Mouse (Mus musculus) lung, postnatal 0 days (tissue): ENCODE results near the gene Gm21818. TPM values are rescaled to one million over a fixed set of nuclear protein-coding genes. Genes with fewer than 3 reads are reported as not detected.
"Not testable (repeated sequence)": the region's sequence is repeated elsewhere in the genome, so short reads cannot be mapped to it uniquely, and the experiment has no call there.

Experiments used
- ATAC-seq: fragments of 200-750 bp; cut with Nextera tagmentation; 2 replicates; pipeline ENCODE4 v1.8.0; 2017; ENCODE audit warnings: moderate library complexity
- DNase-seq: peaks from one replicate; pipeline ENCODE4 v3.0.0-alpha.2; 2016; ENCODE audit warnings: low spot score
- H3K27ac ChIP-seq: fragments of 300-500 bp; sonication (generic); 2 replicates; pipeline ENCODE4 v1.5.1; 2014; ENCODE audit warnings: antibody characterized with exemption, mild to moderate bottlenecking, low read length, mixed read lengths
- H3K27me3 ChIP-seq: fragments of 300-500 bp; sonication (generic); replicated peaks from 2 replicates; pipeline ENCODE4 v1.6.1; 2014; ENCODE audit warnings: low read length, mixed read lengths; ENCODE audit not compliant: insufficient read depth
- H3K36me3 ChIP-seq: fragments of 300-500 bp; sonication (generic); 2 replicates; pipeline ENCODE4 v1.6.1; 2014; ENCODE audit warnings: low read length, mixed read lengths; ENCODE audit not compliant: insufficient read depth
- H3K4me1 ChIP-seq: fragments of 300-500 bp; sonication (generic); 2 replicates; pipeline ENCODE4 v1.6.1; 2014; ENCODE audit warnings: antibody characterized with exemption, low read depth, low read length, mixed read lengths; ENCODE audit not compliant: insufficient read depth
- H3K4me2 ChIP-seq: fragments of 300-500 bp; sonication (generic); replicated peaks from 2 replicates; pipeline ENCODE4 v1.6.1; 2014; ENCODE audit warnings: low read depth, mild to moderate bottlenecking, low read length, moderate library complexity, mixed read lengths
- H3K4me3 ChIP-seq: fragments of 300-500 bp; sonication (generic); 2 replicates; pipeline ENCODE4 v1.5.1; 2014; ENCODE audit warnings: low read depth, low read length
- H3K9ac ChIP-seq: fragments of 300-500 bp; sonication (generic); replicated peaks from 2 replicates; pipeline ENCODE4 v1.6.1; 2014; ENCODE audit warnings: low read depth, mild to moderate bottlenecking
- H3K9me3 ChIP-seq: fragments of 300-500 bp; sonication (generic); 2 replicates; pipeline ENCODE4 v1.6.1; 2016; ENCODE audit warnings: low read length, mixed read lengths
- WGBS: fragments of 180-500 bp; shearing (Covaris S2); extraction: QIAGEN DNeasy Blood & Tissue Kit; methylation state at CpG from one replicate; pipeline ENCODE4 v1.1.7; 2014; 5-methylcytosine and 5-hydroxymethylcytosine counted together
- polyA plus RNA-seq: library from polyadenylated mRNA; unstranded; fragments of >200 nt; fragmentation: Nextera tagmentation; extraction: Ambion mirVana; gene quantifications from 2 replicates; pipeline ENCODE4 v1.2.1, GENCODE M21; 2015

The Gm21818 gene
- polyA plus RNA-seq, 1 experiment from 2014 or later: not detected

- not testable (repeated sequence) for H3K9me3 ChIP-seq, H3K4me2 ChIP-seq, DNase-seq, H3K36me3 ChIP-seq, H3K27me3 ChIP-seq, H3K4me1 ChIP-seq, ATAC-seq, H3K9ac ChIP-seq, H3K27ac ChIP-seq, H3K4me3 ChIP-seq
- 96% methylated on average over 16 of the region's 25 CpGs for WGBS
Observed at GRCm38 (mm10) chr13:120223012-120223659, 50.9 kb downstream of the Gm21818 start.

Other genes with a start within 250 kb of the Gm21818 start
- not detected in 2 replicates for gene Gm21761, start 243.2 kb upstream of the Gm21818 start, polyA plus RNA-seq
- not detected in 2 replicates for gene B020031M17Rik, start 221.6 kb upstream of the Gm21818 start, polyA plus RNA-seq
- gene Gm36079, start 145.4 kb upstream of the Gm21818 start, polyA plus RNA-seq: not detected in 2 replicates
- gene Gm21188, start 120.2 kb upstream of the Gm21818 start, polyA plus RNA-seq: 0.38 and 0.54 TPM in 2 replicates
- gene Gm20767, start 32.2 kb upstream of the Gm21818 start, polyA plus RNA-seq: not detected in 2 replicates
- not detected in 2 replicates for gene Gm21762, start 43.5 kb downstream of the Gm21818 start, polyA plus RNA-seq
- not detected in 2 replicates for gene Gm21731, start 66.7 kb downstream of the Gm21818 start, polyA plus RNA-seq
- not detected in 2 replicates for gene AF067061, start 90.7 kb downstream of the Gm21818 start, polyA plus RNA-seq
- gene BC147527, start 128.0 kb downstream of the Gm21818 start, polyA plus RNA-seq: 0.36 and 0.46 TPM in 2 replicates
- gene Tcstv3, start 144.4 kb downstream of the Gm21818 start, polyA plus RNA-seq: not detected in 2 replicates